Mouse (Mus musculus) brain, embryonic 14.5 days (tissue): ENCODE results near the gene Ppbp. TPM values are rescaled to one million over a fixed set of nuclear protein-coding genes. Genes with fewer than 3 reads are reported as not detected.

Experiments
- DNase-seq: peaks from one replicate; pipeline ENCODE4 v3.0.0-alpha.2; 2011; ENCODE audit warnings: low read depth
- CTCF ChIP-seq: fragments of 200-500 bp; IDR thresholded peaks from 2 replicates; pipeline ENCODE4 v1.5.1; 2012; ENCODE audit warnings: inconsistent platforms, mild to moderate bottlenecking, moderate library complexity, borderline replicate concordance; ENCODE audit not compliant: insufficient read depth, insufficient read length; ENCODE audit errors: extremely low read depth
- POLR2A ChIP-seq: fragments of 200-500 bp; IDR thresholded peaks from 2 replicates; pipeline ENCODE4 v1.6.1; 2012; ENCODE audit warnings: mild to moderate bottlenecking, inconsistent platforms, borderline replicate concordance; ENCODE audit not compliant: poor library complexity, insufficient read depth, insufficient read length, severe bottlenecking; ENCODE audit errors: extremely low read depth
- polyA plus RNA-seq: library from polyadenylated mRNA; depleted of rRNA; stranded (reverse); fragments of >200 nt; gene quantifications from 2 replicates; pipeline ENCODE4 v1.2.3, GENCODE M21; 2012; rRNA removed

Ppbp gene
- 0.79 and 1.6 TPM in 2 replicates for polyA plus RNA-seq

- DNase-seq = no peak
- TF ChIP-seq POLR2A (no peak), CTCF (no peak)
Measured at GRCm38 (mm10) chr5:90768218-90768617, at the start of gene Ppbp. Gene Ppbp (plus strand): TSS chr5:90768518.

GRCm38 (mm10) chr5:90722656-90723055, 45.7 kb upstream of the Ppbp start:
- no peak for DNase-seq
- TF ChIP-seq POLR2A (no peak), CTCF (no peak)

- no peak for TF ChIP-seq CTCF
- no peak for TF ChIP-seq POLR2A
- DNase-seq = no peak
Measured at GRCm38 (mm10) chr5:90728254-90728653, 40.1 kb upstream of the Ppbp start.

GRCm38 (mm10) chr5:90731480-90731879, 36.8 kb upstream of the Ppbp start:
- peak; percentile 5 for DNase-seq
- TF ChIP-seq CTCF (no peak), POLR2A (no peak)

GRCm38 (mm10) chr5:90742029-90742428, 26.3 kb upstream of the Ppbp start:
- TF ChIP-seq POLR2A = no peak
- TF ChIP-seq CTCF = no peak
- no peak for DNase-seq

- DNase-seq = no peak
- TF ChIP-seq POLR2A (no peak), CTCF (no peak)
Measured at GRCm38 (mm10) chr5:90753934-90754333, 14.4 kb upstream of the Ppbp start.

- TF ChIP-seq CTCF (no peak), POLR2A (no peak)
- peak; percentile 39 for DNase-seq
Measured at GRCm38 (mm10) chr5:90758020-90758605, 10.2 kb upstream of the Ppbp start.

- DNase-seq = peak; percentile 64
- TF ChIP-seq POLR2A (no peak), CTCF (no peak)
Measured at GRCm38 (mm10) chr5:90759077-90760065, 8.9 kb upstream of the Ppbp start, which contains the start of gene Cxcl5. Gene Cxcl5 (plus strand): TSS chr5:90759360.

GRCm38 (mm10) chr5:90760303-90760702, 8.0 kb upstream of the Ppbp start:
- no peak for DNase-seq
- no peak for TF ChIP-seq POLR2A
- TF ChIP-seq CTCF = no peak

GRCm38 (mm10) chr5:90760844-90761243, 7.5 kb upstream of the Ppbp start:
- TF ChIP-seq POLR2A (no peak), CTCF (no peak)
- no peak for DNase-seq

GRCm38 (mm10) chr5:90761834-90762233, 6.5 kb upstream of the Ppbp start:
- DNase-seq = no peak
- TF ChIP-seq POLR2A (no peak), CTCF (no peak)
